Mouse (Mus musculus) cortical plate, adult 2 months (tissue): ENCODE data around the gene Rpp30.

Experiments
- CTCF ChIP-seq: fragments of 200-500 bp; IDR thresholded peaks from 2 replicates; pipeline ENCODE4 v1.5.1; 2011; ENCODE audit warnings: mild to moderate bottlenecking, control low read depth, low read length; ENCODE audit not compliant: insufficient read depth; ENCODE audit errors: extremely low read depth
- POLR2A ChIP-seq: fragments of 200-500 bp; IDR thresholded peaks from 2 replicates; pipeline ENCODE4 v1.6.1; 2011; ENCODE audit warnings: mild to moderate bottlenecking, low read length, control low read depth; ENCODE audit not compliant: insufficient read depth; ENCODE audit errors: extremely low read depth

DNA sequence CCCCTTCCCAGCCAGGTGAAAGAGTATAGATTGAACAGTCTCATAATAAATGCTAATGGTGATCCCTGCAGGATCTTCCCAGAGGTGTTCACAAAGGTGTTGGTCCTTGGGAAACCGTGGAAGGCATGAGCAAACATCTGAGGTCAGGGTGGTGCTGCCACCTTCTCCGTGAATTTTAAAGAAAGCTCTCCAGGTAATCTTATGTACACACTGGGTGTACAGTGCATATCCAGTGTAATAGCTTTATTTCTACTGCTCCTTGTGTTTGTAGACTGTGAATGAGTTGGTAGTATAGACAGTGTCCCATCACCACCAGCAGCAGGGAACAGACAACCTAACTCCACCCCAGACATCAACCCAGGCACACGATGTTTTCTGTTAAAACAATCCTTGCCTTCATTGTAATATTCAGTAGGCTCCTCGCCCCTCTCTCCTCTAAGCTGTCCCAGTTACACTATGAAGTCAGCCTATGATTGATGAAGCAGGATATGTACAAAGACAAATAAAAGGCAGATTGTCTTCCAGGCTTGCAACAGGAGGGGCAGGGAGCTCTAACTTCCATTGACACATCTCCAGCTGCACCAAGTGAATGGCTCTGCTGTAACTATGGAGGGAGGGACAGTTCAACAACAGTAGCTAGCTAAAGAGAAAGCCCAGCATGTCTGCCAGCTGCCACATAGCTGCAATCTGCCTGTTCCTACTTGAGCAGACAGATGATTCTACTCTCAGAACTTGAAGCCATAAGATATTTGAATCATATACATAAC is 66.9 kb downstream of the Rpp30 start:
- TF ChIP-seq CTCF (no peak), POLR2A (no peak)
